Mouse (Mus musculus) G1E (cell line): ENCODE results near the gene Cdk6.

Source experiments
- CTCF ChIP-seq: IDR thresholded peaks from 2 replicates; pipeline ENCODE4 v1.5.1; 2012; ENCODE audit warnings: low read depth, low read length, inconsistent platforms, mixed read lengths
- GATA1 ChIP-seq: IDR thresholded peaks from 2 replicates; pipeline ENCODE4 v1.6.1; 2012; ENCODE audit warnings: borderline replicate concordance, low read length, inconsistent platforms, mixed read lengths

DNA sequence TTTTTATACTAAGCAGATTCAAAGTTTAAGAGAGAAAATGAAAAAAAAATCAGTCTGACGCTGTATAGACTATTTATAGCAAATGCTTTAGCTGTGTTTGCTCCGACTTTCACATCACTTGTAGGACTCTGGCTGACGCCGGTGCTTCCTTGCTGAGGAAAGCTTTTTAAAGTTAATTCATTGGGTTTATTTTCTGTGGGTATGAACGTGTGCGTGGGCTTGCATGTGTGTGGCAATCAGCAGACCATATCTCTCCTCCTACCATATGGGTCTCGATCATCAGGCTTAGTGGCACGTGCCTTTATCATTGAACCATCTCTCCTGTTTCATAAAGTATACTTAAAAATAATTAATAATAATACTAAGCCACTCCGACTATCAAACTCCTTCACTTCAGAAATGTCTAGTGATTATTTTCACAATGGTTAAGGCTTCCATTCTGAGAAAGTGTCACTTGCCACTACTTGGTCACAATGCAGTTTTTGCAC lies 162.6 kb downstream of the Cdk6 start:
- TF ChIP-seq CTCF = no peak
- no peak for TF ChIP-seq GATA1
